Mouse (Mus musculus) lung, postnatal 0 days (tissue): Measurements from ENCODE around the gene Nkrf.

Experiments used
- CTCF ChIP-seq: IDR thresholded peaks from 2 replicates; pipeline ENCODE4 v1.5.1; 2016; ENCODE audit warnings: antibody characterized with exemption, mild to moderate bottlenecking
- EP300 ChIP-seq: IDR thresholded peaks from 2 replicates; pipeline ENCODE4 v1.6.1; 2016; ENCODE audit warnings: antibody characterized with exemption, mild to moderate bottlenecking, control low read depth

DNA sequence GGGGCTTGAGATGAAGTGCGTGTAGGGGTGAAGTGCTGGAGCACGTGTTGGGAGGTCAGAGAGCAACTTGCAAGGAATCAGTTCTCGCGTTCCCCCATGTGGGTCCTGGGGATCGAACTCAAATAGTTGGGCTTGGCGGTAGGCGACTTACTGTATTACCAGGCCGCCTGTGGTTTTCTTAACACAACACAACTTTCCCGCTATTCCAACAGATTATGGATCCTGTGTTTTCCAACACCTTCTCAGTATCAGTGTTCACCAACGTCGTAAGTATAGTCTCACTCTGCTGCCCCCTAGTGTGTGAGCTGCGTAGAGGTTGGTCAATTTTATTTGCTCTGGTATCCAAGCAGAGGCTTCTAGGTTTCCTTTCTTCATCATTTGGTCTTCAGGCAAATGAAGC lies 8.6 kb upstream of the Nkrf start:
- peak; percentile 76 for TF ChIP-seq CTCF
- no peak for TF ChIP-seq EP300
